ENCODE assay signal across 19 mouse cellular contexts in the genomic region with DNA sequence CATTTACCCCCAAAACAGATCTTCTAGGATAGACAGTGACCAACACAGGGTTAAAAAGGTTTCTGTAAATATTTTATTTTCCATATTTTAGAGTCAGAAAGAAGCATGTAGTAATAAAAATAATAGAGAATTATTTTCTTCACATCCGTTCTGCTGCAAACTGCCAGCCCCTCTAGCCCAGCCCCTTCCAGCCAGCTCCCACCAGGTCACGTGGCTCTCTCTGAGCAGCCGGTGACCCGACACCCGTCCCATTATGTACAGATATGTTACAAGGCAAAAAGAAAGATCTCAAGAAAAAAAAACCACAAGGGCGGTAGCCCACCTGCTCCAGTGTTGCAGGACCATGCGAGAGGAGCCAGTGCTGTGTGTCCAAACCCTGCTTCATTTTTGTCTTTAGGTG. TPM values are rescaled to one million over a fixed set of nuclear protein-coding genes. Genes with fewer than 3 reads are reported as not detected.
DNase-seq lines count a peak whose midpoint lies in the region; ATAC-seq and TF ChIP-seq lines count a peak whose summit lies in the region.
"Had no signal": no experiment of that assay in that cellular context is flagged by ENCODE, and none has a peak within 500 bp of the region (broad histone marks: within the 10 kb centered on the region; RNA-seq: fewer than 3 reads in every experiment).

No protein-coding gene starts in this region.

- H3K9me3 ChIP-seq in kidney, postnatal 0 days (replicated peaks; ENCODE audit: low read length) = no peaks in the 10 kb centered on the region
- no peaks in the 10 kb centered on the region for H3K9me3 ChIP-seq in embryonic facial prominence, embryonic 13.5 days
- H3K9me3 ChIP-seq: embryonic facial prominence, embryonic 12.5 days; forebrain, embryonic 13.5 days; hindbrain, embryonic 15.5 days; liver, embryonic 13.5 days; lung, embryonic 15.5 days had no signal

- H3K27ac ChIP-seq in kidney, postnatal 0 days = no peak overlapping the region
- H3K27ac ChIP-seq in kidney, adult 2 months (ENCODE audit: insufficient read depth, low read depth, low read length) = no peak overlapping the region
- no peak overlapping the region for H3K27ac ChIP-seq in embryonic facial prominence, embryonic 13.5 days
- H3K27ac ChIP-seq: embryonic facial prominence, embryonic 12.5 days; forebrain, embryonic 13.5 days; hindbrain, embryonic 15.5 days; liver, embryonic 13.5 days; lung, embryonic 15.5 days; macrophage had no signal

- no peaks in the 10 kb centered on the region for H3K27me3 ChIP-seq in kidney, postnatal 0 days (ENCODE audit: insufficient read depth, low read length)
- H3K27me3 ChIP-seq in kidney, adult 2 months (replicated peaks; ENCODE audit: control insufficient read depth, insufficient read depth, low read length) = no peaks in the 10 kb centered on the region
- H3K27me3 ChIP-seq in embryonic facial prominence, embryonic 13.5 days = no peaks in the 10 kb centered on the region
- H3K27me3 ChIP-seq: embryonic facial prominence, embryonic 12.5 days; forebrain, embryonic 13.5 days; hindbrain, embryonic 15.5 days; liver, embryonic 13.5 days; lung, embryonic 15.5 days had no signal

- 27% methylated on average over 7 of the region's 7 CpGs for WGBS in kidney, postnatal 0 days
- WGBS in kidney, adult 2 months = 62% methylated on average over 7 of the region's 7 CpGs
- 46% methylated on average over 7 of the region's 7 CpGs for WGBS in embryonic facial prominence, embryonic 13.5 days

- no peak overlapping the region for H3K4me3 ChIP-seq in kidney, postnatal 0 days (replicated peaks; ENCODE audit: low read depth, low read length)
- H3K4me3 ChIP-seq in kidney, adult 2 months (ENCODE audit: insufficient read depth, low read depth, low read length) = no peak overlapping the region
- no peak overlapping the region for H3K4me3 ChIP-seq in embryonic facial prominence, embryonic 13.5 days
- H3K4me3 ChIP-seq: embryonic facial prominence, embryonic 12.5 days; forebrain, embryonic 13.5 days; hindbrain, embryonic 15.5 days; liver, embryonic 13.5 days; lung, embryonic 15.5 days had no signal

- peaks cover 15% of the 10 kb centered on the region; the same call in 1 of the 2 replicates for H3K36me3 ChIP-seq in kidney, postnatal 0 days (ENCODE audit: insufficient read depth, low read length)
- H3K36me3 ChIP-seq in kidney, adult 2 months (ENCODE audit: control insufficient read depth, insufficient read depth, low read length) = peaks cover 3% of the 10 kb centered on the region; the same call in 1 of the 2 replicates
- no peaks in the 10 kb centered on the region for H3K36me3 ChIP-seq in embryonic facial prominence, embryonic 13.5 days
- H3K36me3 ChIP-seq: embryonic facial prominence, embryonic 12.5 days; liver, embryonic 13.5 days; lung, embryonic 15.5 days had no signal

- H3K4me2 ChIP-seq in kidney, postnatal 0 days (ENCODE audit: low read length) = peak overlapping the region; percentile 28; the same call in 1 of the 2 replicates
- no peak overlapping the region for H3K4me2 ChIP-seq in embryonic facial prominence, embryonic 13.5 days
- H3K4me2 ChIP-seq: embryonic facial prominence, embryonic 12.5 days; forebrain, embryonic 13.5 days; hindbrain, embryonic 15.5 days; liver, embryonic 13.5 days; lung, embryonic 15.5 days had no signal

- DNase-seq in kidney, postnatal 0 days (ENCODE audit: low spot score) = peak; percentile 80
- DNase-seq in kidney, adult 2 months = no peak
- peak; percentile 14 for DNase-seq in ovary, postnatal 36 days (ENCODE audit: low spot score)
- no peak for DNase-seq in ovary, adult 18-20 months (ENCODE audit: low spot score)
- DNase-seq in heart, postnatal 4 days = no peak
- no peak for DNase-seq in right cerebral cortex, postnatal 36 days (ENCODE audit: low spot score in 2 of 2)
- DNase-seq: adrenal gland, postnatal 25 days; cerebellum, adult 9-10 months; layer of hippocampus, postnatal 36 days; liver, embryonic 13.5 days; thymus, adult 2 months; thymus, postnatal 4 days had no signal

- TF ChIP-seq CTCF in kidney, postnatal 0 days (IDR thresholded peaks at IDR 0.05; ENCODE audit: low read depth) = no peak
- TF ChIP-seq CTCF in kidney, adult 2 months (conservative IDR thresholded peaks at IDR 0.05; ENCODE audit: insufficient read depth, insufficient read length, low read depth, low read length) = no peak

- TF ChIP-seq POLR2A in kidney, adult 2 months (IDR thresholded peaks at IDR 0.05; ENCODE audit: low read depth, low read length) = no peak

- H3K9ac ChIP-seq in kidney, postnatal 0 days (ENCODE audit: low read depth, low read length) = no peak overlapping the region
- H3K9ac ChIP-seq in embryonic facial prominence, embryonic 13.5 days = 0 out of 2 replicates have a peak overlapping the region, but pooled peaks have one; percentile 36
- H3K9ac ChIP-seq: embryonic facial prominence, embryonic 12.5 days; forebrain, embryonic 13.5 days; hindbrain, embryonic 15.5 days; liver, embryonic 13.5 days; lung, embryonic 15.5 days had no signal

- H3K4me1 ChIP-seq in kidney, postnatal 0 days (replicated peaks; ENCODE audit: insufficient read depth, low read length) = peaks cover 9% of the 10 kb centered on the region; the same call in 1 of the 2 replicates
- peaks cover 30% of the 10 kb centered on the region for H3K4me1 ChIP-seq in kidney, adult 2 months (ENCODE audit: control insufficient read depth, insufficient read depth, low read length)
- no peaks in the 10 kb centered on the region; the same call in 1 of the 2 replicates for H3K4me1 ChIP-seq in embryonic facial prominence, embryonic 13.5 days
- H3K4me1 ChIP-seq: embryonic facial prominence, embryonic 12.5 days; forebrain, embryonic 13.5 days; hindbrain, embryonic 15.5 days; liver, embryonic 13.5 days had no signal

- ATAC-seq in kidney, postnatal 0 days (replicated peaks; ENCODE audit: low FRiP score, low read depth) = no peak
- ATAC-seq in embryonic facial prominence, embryonic 13.5 days (ENCODE audit: insufficient number of reproducible peaks, insufficient read depth, low FRiP score, low TSS enrichment, low read depth) = no peak
- ATAC-seq: forebrain, embryonic 13.5 days had no signal

RNA-seq across cellular contexts. Expression of gene Gas6, which starts 29.0 kb away (rescaled TPM):
- polyA plus RNA-seq in kidney, postnatal 0 days (2015; fragmentation: Nextera tagmentation; extraction: Ambion mirVana) = 153 and 166 TPM in 2 replicates
- 461 and 486 TPM in 2 replicates for polyA plus RNA-seq in kidney, adult 2 months (2012; rRNA removed)
- polyA plus RNA-seq in embryonic facial prominence, embryonic 13.5 days (2015; fragmentation: Nextera tagmentation; extraction: Ambion mirVana) = 15.4 and 17.5 TPM in 2 replicates
- 100 to 1,000 TPM; 148 to 153 TPM for total RNA-seq in heart, postnatal 4 days (2021)

RNA-seq across cellular contexts. Expression of gene Tmem255b, which starts 30.3 kb away (rescaled TPM):
- polyA plus RNA-seq in kidney, postnatal 0 days (2015; fragmentation: Nextera tagmentation; extraction: Ambion mirVana) = 1.1 and 1.5 TPM in 2 replicates
- 1.3 and 1.8 TPM in 2 replicates for polyA plus RNA-seq in kidney, adult 2 months (2012; rRNA removed)
- 0.38 TPM in 1 of 2 replicates, not detected in the other for polyA plus RNA-seq in embryonic facial prominence, embryonic 13.5 days (2015; fragmentation: Nextera tagmentation; extraction: Ambion mirVana)
- total RNA-seq in heart, postnatal 4 days (2021) = 1 to 10 TPM; 9.2 to 9.3 TPM
- total RNA-seq: hematopoietic stem cell, adult 5-6 weeks had no signal
- polyA plus RNA-seq: forebrain, embryonic 13.5 days; liver, embryonic 13.5 days; macrophage had no signal

Comparison
In these comparisons a context has a peak if more than half of its experiments do, and no peak if none do; other contexts are left out.
1. DNase-seq: peak in kidney, postnatal 0 days (single experiment) and ovary, postnatal 36 days (single experiment); none in kidney, adult 2 months (single experiment), ovary, adult 18-20 months (single experiment), heart, postnatal 4 days (single experiment) and right cerebral cortex, postnatal 36 days (0 of 2).